Mouse (Mus musculus): ENCODE results near the gene Agfg1. TPM values are rescaled to one million over a fixed set of nuclear protein-coding genes. Genes with fewer than 3 reads are reported as not detected.

Agfg1 gene
- polyA plus RNA-seq, 1 experiment from 2014 or later = 35.9 TPM

- Histone ChIP-seq H3K4me2 (no peak overlapping the region), H3K27me3 (no peaks in the 10 kb centered on the region), H3K9me3 (no peaks in the 10 kb centered on the region), H3K4me1 (replicated peaks) (no peaks in the 10 kb centered on the region), H3K27ac (no peak overlapping the region), H3K4me3 (replicated peaks) (no peak overlapping the region), H3K36me3 (no peaks in the 10 kb centered on the region), H3K9ac (replicated peaks) (no peak overlapping the region)
- no peak for ATAC-seq (ENCODE audit: insufficient number of reproducible peaks, insufficient read depth, low FRiP score, low TSS enrichment, low read depth)
- WGBS = 91% methylated on average over 7 of the region's 7 CpGs
Observed at GRCm38 (mm10) chr1:82825783-82826182, 13.5 kb upstream of the Agfg1 start.

- Histone ChIP-seq H3K4me3 (replicated peaks) (no peak overlapping the region), H3K4me1 (replicated peaks) (no peaks in the 10 kb centered on the region), H3K9ac (replicated peaks) (no peak overlapping the region), H3K4me2 (no peak overlapping the region), H3K9me3 (no peaks in the 10 kb centered on the region), H3K27ac (no peak overlapping the region), H3K36me3 (no peaks in the 10 kb centered on the region), H3K27me3 (no peaks in the 10 kb centered on the region)
- no peak for ATAC-seq (ENCODE audit: insufficient number of reproducible peaks, insufficient read depth, low FRiP score, low TSS enrichment, low read depth)
- WGBS = 39% methylated on average over 5 of the region's 5 CpGs
Observed at GRCm38 (mm10) chr1:82826911-82827310, 12.4 kb upstream of the Agfg1 start.

GRCm38 (mm10) chr1:82830771-82831170 lies 8.5 kb upstream of the Agfg1 start:
- H3K27me3 ChIP-seq = no peaks in the 10 kb centered on the region
- H3K9me3 ChIP-seq = no peaks in the 10 kb centered on the region
- H3K36me3 ChIP-seq = no peaks in the 10 kb centered on the region
- no peak overlapping the region for H3K4me2 ChIP-seq
- no peak for ATAC-seq (ENCODE audit: insufficient number of reproducible peaks, insufficient read depth, low FRiP score, low TSS enrichment, low read depth)
- no peak overlapping the region for H3K27ac ChIP-seq
- H3K9ac ChIP-seq (replicated peaks) = no peak overlapping the region
- no peaks in the 10 kb centered on the region for H3K4me1 ChIP-seq (replicated peaks)
- no peak overlapping the region for H3K4me3 ChIP-seq (replicated peaks)
- WGBS = 81% methylated on average over 1 of the region's 1 CpGs

- Histone ChIP-seq H3K4me2 (no peak overlapping the region), H3K27ac (no peak overlapping the region), H3K4me1 (replicated peaks) (no peaks in the 10 kb centered on the region), H3K4me3 (replicated peaks) (no peak overlapping the region), H3K9me3 (no peaks in the 10 kb centered on the region), H3K36me3 (no peaks in the 10 kb centered on the region), H3K9ac (replicated peaks) (no peak overlapping the region), H3K27me3 (no peaks in the 10 kb centered on the region)
- no peak for ATAC-seq (ENCODE audit: insufficient number of reproducible peaks, insufficient read depth, low FRiP score, low TSS enrichment, low read depth)
- 81% methylated on average over 9 of the region's 9 CpGs for WGBS
Observed at GRCm38 (mm10) chr1:82831547-82832240, 7.6 kb upstream of the Agfg1 start.

GRCm38 (mm10) chr1:82832495-82833021 lies 6.7 kb upstream of the Agfg1 start:
- H3K4me1 ChIP-seq (replicated peaks) = no peaks in the 10 kb centered on the region
- WGBS = 85% methylated on average over 11 of the region's 11 CpGs
- H3K4me3 ChIP-seq (replicated peaks) = no peak overlapping the region
- no peak for ATAC-seq (ENCODE audit: insufficient number of reproducible peaks, insufficient read depth, low FRiP score, low TSS enrichment, low read depth)
- H3K9me3 ChIP-seq = no peaks in the 10 kb centered on the region
- H3K27ac ChIP-seq = no peak overlapping the region
- H3K9ac ChIP-seq (replicated peaks) = no peak overlapping the region
- H3K27me3 ChIP-seq = no peaks in the 10 kb centered on the region
- no peaks in the 10 kb centered on the region for H3K36me3 ChIP-seq
- no peak overlapping the region for H3K4me2 ChIP-seq

GRCm38 (mm10) chr1:82833501-82833900 lies 5.8 kb upstream of the Agfg1 start:
- H3K4me3 ChIP-seq (replicated peaks) = no peak overlapping the region
- H3K4me1 ChIP-seq (replicated peaks) = no peaks in the 10 kb centered on the region
- H3K9me3 ChIP-seq = no peaks in the 10 kb centered on the region
- WGBS = 95% methylated on average over 2 of the region's 2 CpGs
- no peaks in the 10 kb centered on the region for H3K36me3 ChIP-seq
- ATAC-seq (ENCODE audit: insufficient number of reproducible peaks, insufficient read depth, low FRiP score, low TSS enrichment, low read depth) = no peak
- no peak overlapping the region for H3K27ac ChIP-seq
- no peak overlapping the region for H3K9ac ChIP-seq (replicated peaks)
- no peaks in the 10 kb centered on the region for H3K27me3 ChIP-seq
- H3K4me2 ChIP-seq = no peak overlapping the region

GRCm38 (mm10) chr1:82834572-82834971 lies 4.7 kb upstream of the Agfg1 start:
- 76% methylated on average over 8 of the region's 8 CpGs for WGBS

GRCm38 (mm10) chr1:82836342-82837217 lies 2.7 kb upstream of the Agfg1 start:
- Histone ChIP-seq H3K4me1 (replicated peaks) (peaks cover 13% of the 10 kb centered on the region), H3K36me3 (no peaks in the 10 kb centered on the region)
- 80% methylated on average over 13 of the region's 13 CpGs for WGBS

More at GRCm38 (mm10) chr1:82834572-82834971, 4.7 kb upstream of the Agfg1 start:
- Histone ChIP-seq H3K4me1 (replicated peaks) (0 out of 2 replicates have a peak, but pooled peaks cover 3% of the 10 kb centered on the region), H3K9me3 (no peaks in the 10 kb centered on the region), H3K4me3 (replicated peaks) (no peak overlapping the region), H3K27ac (no peak overlapping the region), H3K4me2 (no peak overlapping the region), H3K9ac (replicated peaks) (no peak overlapping the region), H3K27me3 (no peaks in the 10 kb centered on the region), H3K36me3 (no peaks in the 10 kb centered on the region)
- ATAC-seq (ENCODE audit: insufficient number of reproducible peaks, insufficient read depth, low FRiP score, low TSS enrichment, low read depth) = no peak

GRCm38 (mm10) chr1:82837579-82837978 lies 1.7 kb upstream of the Agfg1 start:
- no peak overlapping the region for H3K4me2 ChIP-seq
- WGBS = 78% methylated on average over 6 of the region's 6 CpGs
- peaks cover 13% of the 10 kb centered on the region for H3K4me1 ChIP-seq (replicated peaks)

More at GRCm38 (mm10) chr1:82836342-82837217, 2.7 kb upstream of the Agfg1 start:
- Histone ChIP-seq H3K9me3 (no peaks in the 10 kb centered on the region), H3K27ac (no peak overlapping the region), H3K4me3 (replicated peaks) (no peak overlapping the region), H3K9ac (replicated peaks) (no peak overlapping the region), H3K4me2 (no peak overlapping the region), H3K27me3 (no peaks in the 10 kb centered on the region)
- no peak for ATAC-seq (ENCODE audit: insufficient number of reproducible peaks, insufficient read depth, low FRiP score, low TSS enrichment, low read depth)

GRCm38 (mm10) chr1:82838469-82839295 lies 601 bp upstream of the Agfg1 start:
- H3K9ac ChIP-seq (replicated peaks) = peak overlapping the region; percentile 97; the same call in 1 of the 2 replicates

More at GRCm38 (mm10) chr1:82837579-82837978, 1.7 kb upstream of the Agfg1 start:
- Histone ChIP-seq H3K9me3 (no peaks in the 10 kb centered on the region), H3K4me3 (replicated peaks) (no peak overlapping the region), H3K9ac (replicated peaks) (no peak overlapping the region), H3K36me3 (no peaks in the 10 kb centered on the region; the same call in 1 of the 2 replicates), H3K27me3 (no peaks in the 10 kb centered on the region), H3K27ac (no peak overlapping the region)
- no peak for ATAC-seq (ENCODE audit: insufficient number of reproducible peaks, insufficient read depth, low FRiP score, low TSS enrichment, low read depth)

More at GRCm38 (mm10) chr1:82838469-82839295, 601 bp upstream of the Agfg1 start:
- Histone ChIP-seq H3K27me3 (no peaks in the 10 kb centered on the region), H3K9me3 (no peaks in the 10 kb centered on the region), H3K4me1 (replicated peaks) (peaks cover 13% of the 10 kb centered on the region), H3K36me3 (no peaks in the 10 kb centered on the region; the same call in 1 of the 2 replicates), H3K27ac (no peak overlapping the region), H3K4me2 (peak overlapping the region; percentile 91), H3K4me3 (replicated peaks) (peak overlapping the region; percentile 99)
- 33% methylated on average over 18 of the region's 18 CpGs for WGBS
- peak; percentile 67; the same call in 1 of the 2 replicates for ATAC-seq (ENCODE audit: insufficient number of reproducible peaks, insufficient read depth, low FRiP score, low TSS enrichment, low read depth)
